Mouse (Mus musculus) skeletal muscle tissue, postnatal 0 days (tissue): ENCODE data around the gene Zfp980. TPM values are rescaled to one million over a fixed set of nuclear protein-coding genes. Genes with fewer than 3 reads are reported as not detected.

Source experiments
- polyA plus RNA-seq: library from polyadenylated mRNA; unstranded; fragments of >200 nt; fragmentation: Nextera tagmentation; extraction: Ambion mirVana; gene quantifications from 2 replicates; pipeline ENCODE4 v1.2.1, GENCODE M21; 2015

Gene Zfp980
- not detected in 2 replicates for polyA plus RNA-seq

GRCm38 (mm10) chr4:145670385-145670784, at the start of gene Zfp980:
Gene Zfp980, plus strand, starts transcription at chr4:145670685.

Other genes with a start within 250 kb of the Zfp980 start
- gene Zfp990, start 159.9 kb upstream of the Zfp980 start, polyA plus RNA-seq: not detected in 2 replicates
- gene Gm13212, start 85.5 kb upstream of the Zfp980 start, polyA plus RNA-seq: 1.3 and 1.5 TPM in 2 replicates
- gene Zfp986, start 198.1 kb downstream of the Zfp980 start, polyA plus RNA-seq: not detected in 2 replicates